10 mouse cellular contexts compared by ENCODE assay signal in genomic region chr3:121464733-121465305, GRCm38 (mm10). TPM values are rescaled to one million over a fixed set of nuclear protein-coding genes. Genes with fewer than 3 reads are reported as not detected.
DNase-seq lines count a peak whose midpoint lies in the region; ATAC-seq lines count a peak whose summit lies in the region.
"Had no signal": no experiment of that assay in that cellular context is flagged by ENCODE, and none has a peak within 500 bp of the region (broad histone marks: within the 10 kb centered on the region; RNA-seq: fewer than 3 reads in every experiment).

No protein-coding gene starts in this region.

- DNase-seq in left cerebral cortex, postnatal 4 days: peak; percentile 50
- DNase-seq in left cerebral cortex, adult 11 months (ENCODE audit: low spot score): no peak
- peak; percentile 81 for DNase-seq in fibroblast of lung, adult 2 months (ENCODE audit: low read depth)
- DNase-seq in MN1 (ENCODE audit: low spot score): no peak
- no peak for DNase-seq in lung, adult 18-20 months
- no peak for DNase-seq in frontal cortex, postnatal 25 days (ENCODE audit: low spot score in 2 of 2)
- DNase-seq: thymus, postnatal 4 days had no signal

- H3K4me2 ChIP-seq in hindbrain, embryonic 16.5 days (ENCODE audit: low read length): no peak overlapping the region
- no peak overlapping the region for H3K4me2 ChIP-seq in neural tube, embryonic 13.5 days
- H3K4me2 ChIP-seq: kidney, embryonic 15.5 days had no signal

- no peaks in the 10 kb centered on the region for H3K9me3 ChIP-seq in hindbrain, embryonic 16.5 days (ENCODE audit: control insufficient read depth, low read length)
- H3K9me3 ChIP-seq in neural tube, embryonic 13.5 days: no peaks in the 10 kb centered on the region
- H3K9me3 ChIP-seq: kidney, embryonic 15.5 days had no signal

- ATAC-seq in hindbrain, embryonic 16.5 days: peak; percentile 60; the same call in 1 of the 2 replicates
- no peak for ATAC-seq in neural tube, embryonic 13.5 days (ENCODE audit: low read depth)

- H3K27ac ChIP-seq in hindbrain, embryonic 16.5 days (ENCODE audit: low read depth, low read length): peak overlapping the region; percentile 63; the same call in 1 of the 2 replicates
- peak overlapping the region; percentile 61 for H3K27ac ChIP-seq in neural tube, embryonic 13.5 days (replicated peaks)
- H3K27ac ChIP-seq: kidney, embryonic 15.5 days had no signal

- H3K9ac ChIP-seq in hindbrain, embryonic 16.5 days (ENCODE audit: low read depth, low read length): no peak overlapping the region
- no peak overlapping the region for H3K9ac ChIP-seq in neural tube, embryonic 13.5 days
- H3K9ac ChIP-seq: kidney, embryonic 15.5 days had no signal

- no peaks in the 10 kb centered on the region for H3K36me3 ChIP-seq in hindbrain, embryonic 16.5 days (ENCODE audit: control insufficient read depth, insufficient read depth, low read length)
- peaks cover 14% of the 10 kb centered on the region for H3K36me3 ChIP-seq in neural tube, embryonic 13.5 days

- WGBS in hindbrain, embryonic 16.5 days: 30% methylated on average over 7 of the region's 7 CpGs
- WGBS in neural tube, embryonic 13.5 days: 37% methylated on average over 7 of the region's 7 CpGs

- H3K27me3 ChIP-seq in hindbrain, embryonic 16.5 days (replicated peaks; ENCODE audit: control insufficient read depth, insufficient read depth, low read length): no peaks in the 10 kb centered on the region
- no peaks in the 10 kb centered on the region for H3K27me3 ChIP-seq in neural tube, embryonic 13.5 days
- H3K27me3 ChIP-seq: kidney, embryonic 15.5 days had no signal

- peaks cover 13% of the 10 kb centered on the region for H3K4me1 ChIP-seq in hindbrain, embryonic 16.5 days (ENCODE audit: control insufficient read depth, insufficient read depth, low read depth, low read length)
- peaks cover 35% of the 10 kb centered on the region for H3K4me1 ChIP-seq in neural tube, embryonic 13.5 days (replicated peaks)

- no peak overlapping the region for H3K4me3 ChIP-seq in hindbrain, embryonic 16.5 days (ENCODE audit: low read length)
- H3K4me3 ChIP-seq in neural tube, embryonic 13.5 days: no peak overlapping the region
- H3K4me3 ChIP-seq: kidney, embryonic 15.5 days had no signal

- intact Hi-C loops in left cerebral cortex, postnatal 4 days (cut with DNase I): no loop called here

RNA-seq across cellular contexts. Expression of gene Cnn3, which starts 38.5 kb away (rescaled TPM):
- 100 to 1,000 TPM; 101 to 110 TPM for total RNA-seq in left cerebral cortex, postnatal 4 days (2021)
- polyA plus RNA-seq in hindbrain, embryonic 16.5 days (2015; fragmentation: Nextera tagmentation; extraction: Ambion mirVana): 395 and 417 TPM in 2 replicates
- 643 and 747 TPM in 2 replicates for polyA plus RNA-seq in neural tube, embryonic 13.5 days (2015; fragmentation: Nextera tagmentation; extraction: Ambion mirVana)

Comparison
In these comparisons a context has a peak if more than half of its experiments do, and no peak if none do; other contexts are left out.
1. DNase-seq: peak in left cerebral cortex, postnatal 4 days (single experiment) and fibroblast of lung, adult 2 months (single experiment); none in left cerebral cortex, adult 11 months (single experiment), MN1 (single experiment), lung, adult 18-20 months (0 of 2) and frontal cortex, postnatal 25 days (0 of 2).